Mouse (Mus musculus): ENCODE measurements around the gene 1110059G10Rik. TPM values are rescaled to one million over a fixed set of nuclear protein-coding genes. Genes with fewer than 3 reads are reported as not detected.

Gene 1110059G10Rik
- total RNA-seq (2014; fragmentation: Nextera tagmentation) = 35.0 and 37.7 TPM in 2 replicates
- 24.6 and 40.4 TPM in 2 replicates for total RNA-seq (2017)

DNA sequence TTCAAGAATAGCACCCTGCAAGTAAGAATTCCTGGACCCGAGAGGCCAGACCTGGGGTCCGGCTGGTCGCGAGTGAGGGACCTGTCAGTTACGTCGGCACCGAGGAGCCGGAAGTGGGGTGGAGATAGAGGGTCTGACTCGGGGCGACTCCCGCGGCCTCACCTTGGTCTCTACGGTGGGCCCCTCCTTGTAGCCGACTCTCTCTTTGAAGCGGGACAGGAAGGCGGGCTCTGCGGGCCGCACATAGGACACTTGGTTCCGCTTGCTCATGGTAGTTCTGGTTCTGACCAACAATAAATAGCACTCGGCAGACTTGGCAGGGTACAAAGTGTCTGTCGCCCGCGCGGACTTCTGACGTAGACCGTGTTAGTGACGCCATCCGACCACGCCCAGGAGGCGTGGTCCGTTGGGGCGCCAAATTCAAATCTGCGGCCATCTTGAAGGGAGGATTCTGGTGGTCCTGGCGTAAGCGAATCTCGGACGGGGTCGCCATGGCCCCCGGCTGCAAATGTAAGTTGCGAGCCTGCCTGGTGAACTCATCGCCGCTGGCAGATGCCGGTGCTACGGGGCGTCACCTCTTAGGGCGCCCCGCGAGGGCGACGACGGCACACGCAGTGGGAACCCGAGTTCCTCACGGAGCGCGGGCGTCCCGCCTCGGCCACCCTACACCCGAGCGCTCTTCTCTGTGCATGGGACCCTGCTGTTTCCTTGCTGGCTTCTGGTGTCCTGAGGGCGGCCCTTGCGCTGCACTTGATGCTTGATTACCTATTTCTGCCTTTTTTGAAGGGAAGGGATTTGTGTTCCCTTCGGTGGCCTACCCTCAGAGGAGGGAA, at the start of gene 1110059G10Rik, which contains the start of gene Kif15:
1110059G10Rik (minus strand) TSS at position 358 of the 833 bp plus-strand sequence.
Kif15 (plus strand) TSS at position 404 of the 833 bp plus-strand sequence.
- ATAC-seq (replicated peaks; ENCODE audit: low FRiP score, low TSS enrichment, poor library complexity, severe bottlenecking) = peak; percentile 90

- no peak for ATAC-seq (replicated peaks; ENCODE audit: low FRiP score, low TSS enrichment, poor library complexity, severe bottlenecking)
Measured at GRCm38 (mm10) chr9:122999193-122999586, 48.4 kb upstream of the 1110059G10Rik start.

GRCm38 (mm10) chr9:122998406-122999192, 47.8 kb upstream of the 1110059G10Rik start:
- ATAC-seq (replicated peaks; ENCODE audit: low FRiP score, low TSS enrichment, poor library complexity, severe bottlenecking) = no peak

DNA sequence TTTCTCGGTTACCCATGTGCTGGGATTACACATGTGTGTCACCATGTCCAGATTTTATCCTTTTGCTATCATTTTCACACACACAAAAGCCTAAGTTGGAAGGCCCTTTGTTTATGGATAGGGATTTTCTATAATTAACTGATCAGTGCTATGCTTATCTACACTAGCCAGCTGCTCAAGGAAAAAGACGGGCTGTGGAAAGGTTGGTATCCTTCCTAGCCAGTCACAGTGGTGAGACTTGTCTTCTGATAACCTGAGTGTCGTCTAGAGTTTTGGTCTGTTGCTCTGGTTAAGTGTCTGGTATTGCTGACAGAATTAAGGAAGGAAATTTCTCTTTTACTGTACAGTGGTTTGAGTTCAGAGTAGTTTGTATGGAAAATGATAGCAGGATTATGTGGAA, 21.9 kb downstream of the 1110059G10Rik start:
- 0 out of 2 replicates have a peak, but pooled peaks have one; percentile 44 for ATAC-seq (replicated peaks; ENCODE audit: low FRiP score, low TSS enrichment, poor library complexity, severe bottlenecking)

GRCm38 (mm10) chr9:122922936-122923381, 27.8 kb downstream of the 1110059G10Rik start, which contains the start of gene Zfp105:
TSS of gene Zfp105 (plus strand) at chr9:122923072.
- peak; percentile 59 for ATAC-seq (replicated peaks; ENCODE audit: low FRiP score, low TSS enrichment, poor library complexity, severe bottlenecking)

DNA sequence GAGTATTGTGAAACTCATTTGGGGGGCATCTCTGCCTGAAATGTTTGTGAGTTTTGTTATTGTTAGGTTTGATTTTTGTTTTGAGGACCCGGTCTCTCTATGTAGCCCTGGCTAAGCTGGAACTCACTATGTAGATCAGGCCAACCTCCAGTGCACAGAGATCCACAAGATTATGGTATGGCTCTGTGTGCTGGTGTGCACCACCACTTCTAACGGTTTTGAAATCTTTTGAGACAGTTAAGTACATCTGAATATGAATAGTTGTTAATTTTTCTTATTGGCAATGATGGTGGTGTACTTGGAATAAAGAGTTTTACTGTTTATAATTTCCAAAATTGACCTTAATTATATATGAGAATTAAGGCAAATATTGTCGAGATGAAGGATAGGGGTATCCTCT, 28.4 kb downstream of the 1110059G10Rik start:
- 0 out of 2 replicates have a peak, but pooled peaks have one; percentile 34 for ATAC-seq (replicated peaks; ENCODE audit: low FRiP score, low TSS enrichment, poor library complexity, severe bottlenecking)

GRCm38 (mm10) chr9:122902717-122903535, 47.9 kb downstream of the 1110059G10Rik start:
- ATAC-seq (replicated peaks; ENCODE audit: low FRiP score, low TSS enrichment, poor library complexity, severe bottlenecking) = peak; percentile 65; the same call in 1 of the 2 replicates

- ATAC-seq (replicated peaks; ENCODE audit: low FRiP score, low TSS enrichment, poor library complexity, severe bottlenecking) = no peak
Measured at GRCm38 (mm10) chr9:122901047-122901446, 49.8 kb downstream of the 1110059G10Rik start.

Other genes with a start within 250 kb of the 1110059G10Rik start
- not detected in 2 replicates for gene Topaz1, start 203.7 kb downstream of the 1110059G10Rik start, total RNA-seq (2014; fragmentation: Nextera tagmentation)
- not detected in 2 replicates for gene Topaz1, start 203.7 kb downstream of the 1110059G10Rik start, total RNA-seq (2017)
- 5.8 and 5.9 TPM in 2 replicates for gene Tcaim, start 145.5 kb downstream of the 1110059G10Rik start, total RNA-seq (2014; fragmentation: Nextera tagmentation)
- gene Tcaim, start 145.5 kb downstream of the 1110059G10Rik start, total RNA-seq (2017) = 5.1 and 16.0 TPM in 2 replicates
- not detected in 2 replicates for gene Gm35549, start 107.0 kb downstream of the 1110059G10Rik start, total RNA-seq (2014; fragmentation: Nextera tagmentation)
- gene Gm35549, start 107.0 kb downstream of the 1110059G10Rik start, total RNA-seq (2017) = not detected in 2 replicates
- 54.2 and 64.7 TPM in 2 replicates for gene Zfp445, start 85.0 kb downstream of the 1110059G10Rik start, total RNA-seq (2014; fragmentation: Nextera tagmentation)
- 50.1 and 93.1 TPM in 2 replicates for gene Zfp445, start 85.0 kb downstream of the 1110059G10Rik start, total RNA-seq (2017)
- 2.2 and 3.2 TPM in 2 replicates for gene Zkscan7, start 65.3 kb downstream of the 1110059G10Rik start, total RNA-seq (2014; fragmentation: Nextera tagmentation)
- 3.2 and 3.8 TPM in 2 replicates for gene Zkscan7, start 65.3 kb downstream of the 1110059G10Rik start, total RNA-seq (2017)
- not detected in 2 replicates for gene Zfp105, start 27.9 kb downstream of the 1110059G10Rik start, total RNA-seq (2014; fragmentation: Nextera tagmentation)
- gene Zfp105, start 27.9 kb downstream of the 1110059G10Rik start, total RNA-seq (2017) = not detected in 2 replicates
- 136 and 143 TPM in 2 replicates for gene Kif15, start within 50 bp of the 1110059G10Rik start, total RNA-seq (2014; fragmentation: Nextera tagmentation)
- 280 and 313 TPM in 2 replicates for gene Kif15, start within 50 bp of the 1110059G10Rik start, total RNA-seq (2017)
- 4.0 and 16.1 TPM in 2 replicates for gene Tmem42, start 70.3 kb upstream of the 1110059G10Rik start, total RNA-seq (2014; fragmentation: Nextera tagmentation)
- 5.4 and 9.2 TPM in 2 replicates for gene Tmem42, start 70.3 kb upstream of the 1110059G10Rik start, total RNA-seq (2017)
- gene Tgm4, start 83.7 kb upstream of the 1110059G10Rik start, total RNA-seq (2014; fragmentation: Nextera tagmentation) = 0.62 TPM in 1 of 2 replicates, not detected in the other
- gene Tgm4, start 83.7 kb upstream of the 1110059G10Rik start, total RNA-seq (2017) = 0.42 and 1.4 TPM in 2 replicates
- 53.0 and 65.0 TPM in 2 replicates for gene Zdhhc3, start 162.2 kb upstream of the 1110059G10Rik start, total RNA-seq (2014; fragmentation: Nextera tagmentation)
- gene Zdhhc3, start 162.2 kb upstream of the 1110059G10Rik start, total RNA-seq (2017) = 31.2 and 37.7 TPM in 2 replicates
- gene Exosc7, start 162.2 kb upstream of the 1110059G10Rik start, total RNA-seq (2014; fragmentation: Nextera tagmentation) = 104 and 111 TPM in 2 replicates
- 108 and 123 TPM in 2 replicates for gene Exosc7, start 162.2 kb upstream of the 1110059G10Rik start, total RNA-seq (2017)
- not detected in 2 replicates for gene Clec3b, start 199.9 kb upstream of the 1110059G10Rik start, total RNA-seq (2014; fragmentation: Nextera tagmentation)
- gene Clec3b, start 199.9 kb upstream of the 1110059G10Rik start, total RNA-seq (2017) = not detected in 2 replicates

All from megakaryocyte-erythroid progenitor cell, adult 5-6 weeks (primary cell).